Mouse (Mus musculus) lung, adult 2 months (tissue): Measurements from ENCODE around the gene Zswim4.

Experiments
- CTCF ChIP-seq: fragments of 200-500 bp; IDR thresholded peaks from 2 replicates; pipeline ENCODE4 v1.5.1; 2011; ENCODE audit warnings: mild to moderate bottlenecking, low read length, control low read depth; ENCODE audit not compliant: insufficient read depth
- POLR2A ChIP-seq: fragments of 200-500 bp; IDR thresholded peaks from 2 replicates; pipeline ENCODE4 v1.6.1; 2011; ENCODE audit warnings: low read depth, mild to moderate bottlenecking, control low read depth, low read length, borderline replicate concordance; ENCODE audit errors: extremely low read depth

DNA sequence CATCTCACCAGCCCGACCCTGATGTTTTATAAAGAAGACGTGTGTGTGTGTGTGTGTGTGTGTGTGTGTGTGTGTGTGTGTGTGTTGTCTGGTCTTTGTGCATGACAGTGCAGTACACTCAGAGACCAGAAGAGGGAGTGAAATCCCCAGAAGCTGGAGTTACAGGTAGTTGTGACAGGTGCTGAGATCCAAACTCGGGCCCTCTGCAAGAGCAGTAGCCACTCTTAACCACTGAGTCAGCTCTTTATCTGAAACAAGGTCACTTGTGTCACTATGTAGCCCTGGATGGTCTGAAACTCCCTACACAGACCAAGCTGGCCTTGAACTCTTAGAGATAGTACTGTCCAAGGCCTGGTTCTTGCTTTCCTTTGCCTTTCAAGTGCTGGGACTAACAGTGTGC, 30.2 kb downstream of the Zswim4 start:
- TF ChIP-seq POLR2A (no peak), CTCF (no peak)
